In genomic region chr9:120575748-120576661, GRCm38 (mm10) we compare ENCODE assay signal across 8 mouse cellular contexts. TPM values are rescaled to one million over a fixed set of nuclear protein-coding genes. Genes with fewer than 3 reads are reported as not detected.
DNase-seq lines count a peak whose midpoint lies in the region; ATAC-seq lines count a peak whose summit lies in the region.

No protein-coding gene starts in this region.

- DNase-seq in ZHBTc4 (ENCODE audit: low read depth, low spot score) = peak; percentile 86
- no peak for DNase-seq in right cerebral cortex, postnatal 4 days
- no peak for DNase-seq in adrenal gland, postnatal 36 days
- DNase-seq in heart, adult 18-20 months = no peak

- H3K27ac ChIP-seq in heart, embryonic 15.5 days = peak overlapping the region; percentile 25
- no peak overlapping the region for H3K27ac ChIP-seq in heart, embryonic 12.5 days (ENCODE audit: poor library complexity, severe bottlenecking)
- no peak overlapping the region for H3K27ac ChIP-seq in hindbrain, embryonic 16.5 days (ENCODE audit: low read depth, low read length)
- H3K27ac ChIP-seq in midbrain, embryonic 13.5 days = peak overlapping the region; percentile 61

- H3K9ac ChIP-seq in heart, embryonic 15.5 days = no peak overlapping the region
- no peak overlapping the region for H3K9ac ChIP-seq in heart, embryonic 12.5 days
- H3K9ac ChIP-seq in hindbrain, embryonic 16.5 days (ENCODE audit: low read depth, low read length) = no peak overlapping the region
- H3K9ac ChIP-seq in midbrain, embryonic 13.5 days (replicated peaks) = no peak overlapping the region

- H3K4me3 ChIP-seq in heart, embryonic 15.5 days = no peak overlapping the region
- H3K4me3 ChIP-seq in heart, embryonic 12.5 days = no peak overlapping the region
- H3K4me3 ChIP-seq in hindbrain, embryonic 16.5 days (ENCODE audit: low read length) = no peak overlapping the region
- H3K4me3 ChIP-seq in midbrain, embryonic 13.5 days (replicated peaks) = peak overlapping the region; percentile 56; the same call in 1 of the 2 replicates

- no peaks in the 10 kb centered on the region for H3K9me3 ChIP-seq in heart, embryonic 15.5 days (replicated peaks)
- no peaks in the 10 kb centered on the region for H3K9me3 ChIP-seq in heart, embryonic 12.5 days (replicated peaks)
- no peaks in the 10 kb centered on the region for H3K9me3 ChIP-seq in hindbrain, embryonic 16.5 days (ENCODE audit: control insufficient read depth, low read length)
- no peaks in the 10 kb centered on the region for H3K9me3 ChIP-seq in midbrain, embryonic 13.5 days

- no peaks in the 10 kb centered on the region for H3K27me3 ChIP-seq in heart, embryonic 15.5 days
- H3K27me3 ChIP-seq in heart, embryonic 12.5 days (replicated peaks) = no peaks in the 10 kb centered on the region
- H3K27me3 ChIP-seq in hindbrain, embryonic 16.5 days (replicated peaks; ENCODE audit: control insufficient read depth, insufficient read depth, low read length) = no peaks in the 10 kb centered on the region
- no peaks in the 10 kb centered on the region for H3K27me3 ChIP-seq in midbrain, embryonic 13.5 days

- H3K4me1 ChIP-seq in heart, embryonic 15.5 days (replicated peaks) = peaks cover 26% of the 10 kb centered on the region
- H3K4me1 ChIP-seq in heart, embryonic 12.5 days (replicated peaks) = peaks cover 18% of the 10 kb centered on the region
- H3K4me1 ChIP-seq in hindbrain, embryonic 16.5 days (ENCODE audit: control insufficient read depth, insufficient read depth, low read depth, low read length) = peaks cover 21% of the 10 kb centered on the region
- H3K4me1 ChIP-seq in midbrain, embryonic 13.5 days (replicated peaks) = peaks cover 31% of the 10 kb centered on the region

- H3K4me2 ChIP-seq in heart, embryonic 15.5 days = peak overlapping the region; percentile 83; the same call in 1 of the 2 replicates
- no peak overlapping the region for H3K4me2 ChIP-seq in heart, embryonic 12.5 days
- peak overlapping the region; percentile 92 for H3K4me2 ChIP-seq in hindbrain, embryonic 16.5 days (ENCODE audit: low read length)
- H3K4me2 ChIP-seq in midbrain, embryonic 13.5 days (replicated peaks) = peak overlapping the region; percentile 86

- peaks cover 40% of the 10 kb centered on the region for H3K36me3 ChIP-seq in heart, embryonic 15.5 days
- peaks cover 39% of the 10 kb centered on the region for H3K36me3 ChIP-seq in heart, embryonic 12.5 days
- H3K36me3 ChIP-seq in hindbrain, embryonic 16.5 days (ENCODE audit: control insufficient read depth, insufficient read depth, low read length) = peaks cover 34% of the 10 kb centered on the region
- peaks cover 39% of the 10 kb centered on the region for H3K36me3 ChIP-seq in midbrain, embryonic 13.5 days

- 57% methylated on average over 6 of the region's 6 CpGs for WGBS in heart, embryonic 15.5 days
- WGBS in heart, embryonic 12.5 days = 59% methylated on average over 6 of the region's 6 CpGs
- WGBS in hindbrain, embryonic 16.5 days = 63% methylated on average over 6 of the region's 6 CpGs
- WGBS in midbrain, embryonic 13.5 days = 66% methylated on average over 6 of the region's 6 CpGs

- ATAC-seq in heart, embryonic 15.5 days (replicated peaks; ENCODE audit: insufficient number of reproducible peaks, insufficient read depth, low FRiP score, low read depth) = no peak
- ATAC-seq in heart, embryonic 12.5 days (ENCODE audit: insufficient number of reproducible peaks, low FRiP score) = no peak
- no peak for ATAC-seq in hindbrain, embryonic 16.5 days
- ATAC-seq in midbrain, embryonic 13.5 days = 0 out of 2 replicates have a peak, but pooled peaks have one; percentile 4

RNA-seq across cellular contexts. Expression of gene Rpl14, which starts 4.8 kb away (rescaled TPM):
- 378 and 402 TPM in 2 replicates for polyA plus RNA-seq in heart, embryonic 15.5 days (2015; fragmentation: Nextera tagmentation; extraction: Ambion mirVana)
- polyA plus RNA-seq in heart, embryonic 12.5 days (2016; fragmentation: Nextera tagmentation; extraction: Ambion mirVana) = 476 and 492 TPM in 2 replicates
- 360 and 404 TPM in 2 replicates for polyA plus RNA-seq in hindbrain, embryonic 16.5 days (2015; fragmentation: Nextera tagmentation; extraction: Ambion mirVana)
- polyA plus RNA-seq in midbrain, embryonic 13.5 days (2015; fragmentation: Nextera tagmentation; extraction: Ambion mirVana) = 474 and 477 TPM in 2 replicates
- 100 to 1,000 TPM; 522 to 541 TPM for total RNA-seq in adrenal gland, postnatal 36 days (2021)
- 100 to 1,000 TPM; 310 to 313 TPM for total RNA-seq in heart, adult 18-20 months (2021)

RNA-seq across cellular contexts. Expression of gene Entpd3, which starts 36.4 kb away (rescaled TPM):
- 0.23 and 0.77 TPM in 2 replicates for polyA plus RNA-seq in heart, embryonic 15.5 days (2015; fragmentation: Nextera tagmentation; extraction: Ambion mirVana)
- polyA plus RNA-seq in heart, embryonic 12.5 days (2016; fragmentation: Nextera tagmentation; extraction: Ambion mirVana) = 0.14 and 0.37 TPM in 2 replicates
- polyA plus RNA-seq in hindbrain, embryonic 16.5 days (2015; fragmentation: Nextera tagmentation; extraction: Ambion mirVana) = 4.5 and 4.7 TPM in 2 replicates
- 1.1 and 1.2 TPM in 2 replicates for polyA plus RNA-seq in midbrain, embryonic 13.5 days (2015; fragmentation: Nextera tagmentation; extraction: Ambion mirVana)
- 1 to 10 TPM in 1 of 2 experiments, under 1 TPM in 1; 0.40 to 2.9 TPM for total RNA-seq in adrenal gland, postnatal 36 days (2021)
- total RNA-seq in heart, adult 18-20 months (2021) = not detected

Comparison
In these comparisons a context has a peak if more than half of its experiments do, and no peak if none do; other contexts are left out.
1. H3K27ac ChIP-seq: peak in heart, embryonic 15.5 days (single experiment) and midbrain, embryonic 13.5 days (single experiment); none in heart, embryonic 12.5 days (single experiment) and hindbrain, embryonic 16.5 days (single experiment).